Comparison of ENCODE assay signal across 22 mouse cellular contexts in genomic region chr7:139727072-139727471, GRCm38 (mm10). TPM values are rescaled to one million over a fixed set of nuclear protein-coding genes. Genes with fewer than 3 reads are reported as not detected.
DNase-seq lines count a peak whose midpoint lies in the region; TF ChIP-seq lines count a peak whose summit lies in the region.
"Had no signal": no experiment of that assay in that cellular context is flagged by ENCODE, and none has a peak within 500 bp of the region (broad histone marks: within the 10 kb centered on the region; RNA-seq: fewer than 3 reads in every experiment).

No protein-coding gene starts in this region.

- 0 out of 2 replicates have a peak, but pooled peaks cover 5% of the 10 kb centered on the region for H3K4me1 ChIP-seq in lung, adult 2 months (ENCODE audit: control insufficient read depth, insufficient read depth, low read length)

- H3K4me3 ChIP-seq in lung, adult 2 months (replicated peaks; ENCODE audit: extremely low read depth, low read depth, low read length) = no peak overlapping the region

- no peak for TF ChIP-seq POLR2A in lung, adult 2 months (IDR thresholded peaks at IDR 0.05; ENCODE audit: borderline replicate concordance, extremely low read depth, low read depth, low read length)

- WGBS in lung, adult 2 months = 43% methylated on average over 3 of the region's 3 CpGs

- TF ChIP-seq CTCF in lung, adult 2 months (IDR thresholded peaks at IDR 0.05; ENCODE audit: insufficient read depth, low read length) = no peak

- intact Hi-C loops in left cerebral cortex, postnatal 4 days (cut with DNase I) = no loop called here

- DNase-seq in ES-CJ7 (ENCODE audit: low read depth, low spot score) = peak; percentile 74
- peak; percentile 97 for DNase-seq in R1 (ENCODE audit: low read depth, low spot score)
- DNase-seq in ZHBTc4 (ENCODE audit: low read depth, low spot score) = peak; percentile 70
- no peak for DNase-seq in left cerebral cortex, postnatal 4 days
- DNase-seq in lung, adult 2 months = no peak
- DNase-seq in testis, postnatal 10 days (ENCODE audit: low spot score) = no peak
- DNase-seq: adrenal gland, adult 2 months; adrenal gland, adult 8-10 months; adrenal gland, postnatal 10 days; adrenal gland, postnatal 14 days; adrenal gland, postnatal 25 days; adrenal gland, postnatal 36 days; B cell, adult 2 months; cerebellum, adult 11 months; cerebellum, adult 11-12 months; cerebellum, adult 18-20 months; cerebellum, adult 2 months; cerebellum, adult 8-10 months; cerebellum, adult 9-10 months had no signal

RNA-seq across cellular contexts. Expression of gene Cfap46, which starts 43.5 kb away (rescaled TPM):
- total RNA-seq in left cerebral cortex, postnatal 4 days (2021) = 1 to 10 TPM; 1.7 to 3.0 TPM
- polyA plus RNA-seq in lung, adult 2 months (2012; rRNA removed) = 9.8 and 13.5 TPM in 2 replicates
- total RNA-seq: G1E had no signal
- polyA plus RNA-seq: activated CD4-positive, CD25-positive, alpha-beta regulatory T cell, adult 4 months; CD4-positive, CD25-positive, alpha-beta regulatory T cell, adult 4 months; G1E had no signal

Comparison
In these comparisons a context has a peak if more than half of its experiments do, and no peak if none do; other contexts are left out.
1. DNase-seq: peak in ES-CJ7 (single experiment), R1 (single experiment) and ZHBTc4 (single experiment); none in left cerebral cortex, postnatal 4 days (single experiment), lung, adult 2 months (single experiment) and testis, postnatal 10 days (single experiment).